Mouse (Mus musculus) forebrain, embryonic 15.5 days (tissue): ENCODE measurements at regions not wholly inside any gene's neighbourhood (a gene's known extent, or its start where the extent isn't known, plus 50 kb on each side); places are given as distances from the start of the nearest gene placed in this dataset.

Experiments used
- ATAC-seq: fragments of 200-750 bp; cut with Nextera tagmentation; replicated peaks from 2 replicates; pipeline ENCODE4 v1.8.0; 2017; ENCODE audit warnings: mild to moderate bottlenecking, moderate TSS enrichment, moderate library complexity
- H3K27ac ChIP-seq: fragments of 300-500 bp; sonication (generic); replicated peaks from 2 replicates; pipeline ENCODE4 v1.5.1; 2015; ENCODE audit warnings: mild to moderate bottlenecking, inconsistent platforms
- H3K27me3 ChIP-seq: fragments of 300-500 bp; sonication (generic); 2 replicates; pipeline ENCODE4 v1.6.1; 2015; ENCODE audit warnings: inconsistent platforms
- H3K36me3 ChIP-seq: fragments of 300-500 bp; sonication (generic); 2 replicates; pipeline ENCODE4 v1.6.1; 2015; ENCODE audit warnings: mild to moderate bottlenecking, inconsistent platforms
- H3K4me1 ChIP-seq: fragments of 300-500 bp; sonication (generic); 2 replicates; pipeline ENCODE4 v1.6.1; 2015; ENCODE audit warnings: inconsistent platforms
- H3K4me2 ChIP-seq: fragments of 300-500 bp; sonication (generic); replicated peaks from 2 replicates; pipeline ENCODE4 v1.6.1; 2015; ENCODE audit warnings: mild to moderate bottlenecking, inconsistent platforms
- H3K4me3 ChIP-seq: fragments of 300-500 bp; sonication (generic); 2 replicates; pipeline ENCODE4 v1.5.1; 2015; ENCODE audit warnings: mild to moderate bottlenecking, inconsistent platforms
- H3K9ac ChIP-seq: fragments of 300-500 bp; sonication (generic); replicated peaks from 2 replicates; pipeline ENCODE4 v1.6.1; 2015; ENCODE audit warnings: mild to moderate bottlenecking, inconsistent platforms
- H3K9me3 ChIP-seq: fragments of 300-500 bp; sonication (generic); 2 replicates; pipeline ENCODE4 v1.6.1; 2016; ENCODE audit warnings: inconsistent platforms
- WGBS: fragments of 180-500 bp; shearing (Covaris S2); methylation state at CpG from one replicate; pipeline ENCODE4 v1.1.7; 2015; ENCODE audit warnings: mixed read lengths; 5-methylcytosine and 5-hydroxymethylcytosine counted together

DNA sequence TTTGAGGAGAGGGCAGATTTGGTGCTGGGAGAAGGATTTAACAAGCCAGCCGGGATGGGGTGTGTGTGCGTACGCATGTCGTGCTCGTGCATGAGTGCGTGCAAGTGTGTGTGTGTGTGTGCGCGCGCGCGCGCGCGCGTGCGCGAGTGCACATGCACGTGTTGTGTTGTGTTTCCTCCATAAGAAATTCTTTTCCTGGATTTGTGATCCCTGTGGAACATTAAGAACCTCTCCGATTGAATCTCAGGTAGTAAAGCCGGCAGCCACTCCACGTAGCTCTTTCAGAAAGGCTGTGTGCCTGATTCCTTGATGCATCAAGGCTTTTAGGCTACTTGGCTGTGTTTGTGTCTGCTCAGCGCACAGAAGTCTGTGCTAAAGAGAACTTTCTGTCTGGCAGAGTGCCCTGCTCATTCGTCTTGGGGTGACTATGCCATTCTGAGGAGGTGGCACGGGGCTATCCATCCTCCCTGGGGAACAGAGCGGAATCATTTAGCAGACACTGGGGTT, 62.7 kb upstream of the Sox4 start:
- WGBS: 47% methylated on average over 25 of the region's 25 CpGs
- ATAC-seq: peak; percentile 65
- Histone ChIP-seq H3K27ac (peak overlapping the region; percentile 92), H3K4me3 (peak overlapping the region; percentile 33), H3K4me1 (peaks cover 40% of the 10 kb centered on the region), H3K27me3 (no peaks in the 10 kb centered on the region), H3K36me3 (no peaks in the 10 kb centered on the region), H3K9ac (peak overlapping the region; percentile 29), H3K9me3 (no peaks in the 10 kb centered on the region), H3K4me2 (peak overlapping the region; percentile 47)

DNA sequence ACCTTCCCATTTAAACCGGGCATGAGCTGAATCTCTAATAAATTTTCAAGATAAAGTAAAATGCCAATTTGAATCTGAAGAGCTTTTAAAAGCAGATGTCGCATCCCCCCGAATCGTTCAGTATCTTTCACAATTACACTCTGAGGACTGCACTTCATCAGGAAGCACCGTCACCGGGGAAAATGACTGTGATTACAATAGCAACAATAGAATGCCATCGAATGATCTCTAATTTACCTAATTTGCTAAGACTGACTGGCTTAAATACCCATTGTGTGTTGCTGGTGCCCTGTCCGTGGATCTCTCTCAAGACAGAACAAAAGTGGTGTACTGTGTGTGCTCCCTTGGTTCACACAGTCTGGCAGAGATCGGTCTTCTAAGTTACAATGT, 62.1 kb upstream of the Sox4 start:
- peak overlapping the region; percentile 33 for H3K4me3 ChIP-seq
- peaks cover 40% of the 10 kb centered on the region for H3K4me1 ChIP-seq
- no peaks in the 10 kb centered on the region for H3K36me3 ChIP-seq
- peak overlapping the region; percentile 47 for H3K4me2 ChIP-seq
- H3K27ac ChIP-seq: peak overlapping the region; percentile 92
- WGBS: 4% methylated on average over 9 of the region's 9 CpGs
- peak; percentile 76 for ATAC-seq
- H3K27me3 ChIP-seq: no peaks in the 10 kb centered on the region
- no peaks in the 10 kb centered on the region for H3K9me3 ChIP-seq
- peak overlapping the region; percentile 29 for H3K9ac ChIP-seq

DNA sequence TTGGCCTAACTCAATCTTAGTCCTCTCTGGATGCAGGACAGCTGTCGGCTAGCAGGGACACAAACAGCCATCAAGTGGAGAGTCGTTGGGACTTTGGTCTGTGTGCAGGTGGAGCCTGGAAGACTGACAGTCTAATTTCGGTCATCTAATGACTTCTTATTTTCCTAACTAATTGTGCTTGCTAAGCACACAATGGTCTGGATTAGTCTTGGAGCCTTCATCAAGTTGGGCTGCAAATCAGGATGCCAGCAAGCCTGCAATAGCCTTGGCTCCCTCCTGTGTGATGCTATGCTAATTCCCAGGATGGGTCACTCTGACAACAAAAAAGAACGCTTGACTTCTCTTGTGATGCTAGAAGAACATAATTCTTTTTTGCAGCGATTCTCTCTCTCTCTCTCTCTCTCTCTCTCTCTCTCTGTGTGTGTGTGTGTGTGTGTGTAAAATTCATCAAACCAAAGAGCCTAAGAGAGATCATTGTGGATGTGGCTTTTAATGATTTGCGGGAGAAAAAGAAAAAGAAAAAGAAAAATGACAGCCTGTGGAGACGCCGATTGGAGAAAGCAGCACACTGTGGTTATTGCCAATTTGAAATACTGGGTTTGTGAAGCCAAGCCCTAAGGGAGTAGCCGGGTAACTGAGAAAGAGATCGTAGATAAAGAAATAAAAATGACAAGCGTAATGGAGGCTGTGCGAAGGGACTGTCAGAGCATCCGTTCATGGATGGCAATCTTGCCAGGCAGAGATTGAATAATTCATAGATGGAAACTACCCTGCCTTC, 61.5 kb upstream of the Sox4 start:
- H3K27ac ChIP-seq: peak overlapping the region; percentile 92
- H3K4me2 ChIP-seq: peak overlapping the region; percentile 47
- 6% methylated on average over 13 of the region's 13 CpGs for WGBS
- H3K27me3 ChIP-seq: no peaks in the 10 kb centered on the region
- peak; percentile 82 for ATAC-seq
- peak overlapping the region; percentile 33 for H3K4me3 ChIP-seq
- H3K36me3 ChIP-seq: no peaks in the 10 kb centered on the region
- peak overlapping the region; percentile 29 for H3K9ac ChIP-seq
- H3K4me1 ChIP-seq: peaks cover 40% of the 10 kb centered on the region
- no peaks in the 10 kb centered on the region for H3K9me3 ChIP-seq

DNA sequence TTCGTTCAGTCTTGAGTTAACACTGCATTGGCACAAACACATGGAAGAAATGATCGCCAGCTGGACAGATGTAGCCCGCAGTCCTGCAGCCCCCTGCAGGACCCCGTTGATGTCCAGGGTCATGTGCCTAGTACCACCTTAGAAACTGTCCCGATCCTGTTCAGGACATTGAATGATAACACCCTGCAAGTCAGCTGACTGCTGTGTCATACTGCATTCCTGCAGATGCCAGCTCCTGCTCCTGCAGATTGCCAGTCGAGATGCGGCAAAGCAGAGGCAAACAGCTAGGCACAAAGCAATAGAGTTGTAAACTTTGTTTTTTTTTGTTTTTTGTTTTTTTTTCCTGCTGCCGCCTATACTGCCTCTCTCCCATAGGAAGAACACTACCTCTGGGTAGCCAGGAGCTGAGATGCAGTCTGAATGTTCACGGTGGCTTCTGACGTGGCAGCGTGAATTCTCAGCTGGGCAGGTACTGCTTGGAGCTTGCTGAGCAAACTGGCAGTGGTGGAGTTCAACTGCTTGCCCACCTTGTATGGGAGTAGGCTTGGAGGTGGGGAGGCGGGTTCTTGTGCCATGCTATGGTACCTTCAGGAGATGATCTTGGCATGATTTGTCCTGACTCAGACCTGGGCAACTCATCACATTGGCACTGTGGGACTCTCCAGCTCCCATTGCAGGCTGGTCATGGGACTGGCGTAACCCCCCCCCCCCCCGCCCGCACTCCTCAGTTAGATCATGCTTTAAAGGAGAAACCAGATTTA, 60.7 kb upstream of the Sox4 start:
- peak overlapping the region; percentile 5; the same call in 1 of the 2 replicates for H3K4me3 ChIP-seq
- peak overlapping the region; percentile 47 for H3K4me2 ChIP-seq
- H3K9ac ChIP-seq: no peak overlapping the region
- H3K4me1 ChIP-seq: peaks cover 40% of the 10 kb centered on the region
- peak overlapping the region; percentile 92 for H3K27ac ChIP-seq
- H3K27me3 ChIP-seq: no peaks in the 10 kb centered on the region
- ATAC-seq: peak; percentile 39
- H3K36me3 ChIP-seq: no peaks in the 10 kb centered on the region
- no peaks in the 10 kb centered on the region for H3K9me3 ChIP-seq
- 53% methylated on average over 15 of the region's 15 CpGs for WGBS

DNA sequence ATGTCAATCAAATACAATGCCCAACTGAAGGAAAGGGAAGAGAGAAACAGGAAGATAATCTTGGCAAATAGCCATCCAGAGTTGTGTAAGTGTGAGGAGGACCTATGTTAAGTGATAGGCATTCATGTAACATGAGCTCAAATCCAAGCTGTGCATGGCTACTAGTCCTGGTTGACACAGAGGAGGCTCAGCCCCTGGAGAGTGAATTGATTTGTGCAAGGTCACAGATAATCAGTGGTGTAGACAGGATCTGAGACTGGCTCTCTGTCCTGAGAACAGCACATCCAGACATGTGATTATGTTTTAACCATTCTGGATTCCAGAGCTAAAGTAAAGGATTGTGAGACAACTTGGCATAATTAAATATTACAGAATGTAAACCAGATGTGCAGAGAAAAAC, 53.0 kb upstream of the Sox4 start:
- Histone ChIP-seq H3K9ac (no peak overlapping the region), H3K4me2 (no peak overlapping the region), H3K27ac (no peak overlapping the region), H3K36me3 (no peaks in the 10 kb centered on the region), H3K27me3 (no peaks in the 10 kb centered on the region), H3K4me3 (no peak overlapping the region), H3K9me3 (no peaks in the 10 kb centered on the region), H3K4me1 (no peaks in the 10 kb centered on the region)
- ATAC-seq: no peak
